Mouse (Mus musculus) liver, embryonic 16.5 days (tissue): Measurements from ENCODE around the gene Vmn1r82. TPM values are rescaled to one million over a fixed set of nuclear protein-coding genes. Genes with fewer than 3 reads are reported as not detected.

ENCODE experiments used
- ATAC-seq: fragments of 200-750 bp; cut with Nextera tagmentation; 2 replicates; pipeline ENCODE4 v1.8.0; 2017; ENCODE audit warnings: low read depth, mild to moderate bottlenecking, moderate number of reproducible peaks, moderate library complexity
- H3K27ac ChIP-seq: fragments of 300-500 bp; sonication (generic); 2 replicates; pipeline ENCODE4 v1.5.1; 2014; ENCODE audit warnings: mild to moderate bottlenecking, low read length
- H3K27me3 ChIP-seq: fragments of 300-500 bp; sonication (generic); 2 replicates; pipeline ENCODE4 v1.6.1; 2014; ENCODE audit warnings: low read depth, low read length, mixed read lengths; ENCODE audit not compliant: control insufficient read depth, insufficient read depth
- H3K36me3 ChIP-seq: fragments of 300-500 bp; sonication (generic); 2 replicates; pipeline ENCODE4 v1.6.1; 2014; ENCODE audit warnings: mild to moderate bottlenecking; ENCODE audit not compliant: control insufficient read depth, insufficient read depth
- H3K4me1 ChIP-seq: fragments of 300-500 bp; sonication (generic); 2 replicates; pipeline ENCODE4 v1.6.1; 2014; ENCODE audit warnings: low read depth, low read length, mixed read lengths; ENCODE audit not compliant: control insufficient read depth
- H3K4me2 ChIP-seq: fragments of 300-500 bp; sonication (generic); 2 replicates; pipeline ENCODE4 v1.6.1; 2014; ENCODE audit warnings: low read depth, low read length, mixed read lengths
- H3K4me3 ChIP-seq: fragments of 300-500 bp; sonication (generic); 2 replicates; pipeline ENCODE4 v1.5.1; 2014; ENCODE audit warnings: low read depth, mild to moderate bottlenecking, low read length
- H3K9ac ChIP-seq: fragments of 300-500 bp; sonication (generic); 2 replicates; pipeline ENCODE4 v1.6.1; 2014; ENCODE audit warnings: low read depth, low read length
- H3K9me3 ChIP-seq: fragments of 300-500 bp; sonication (generic); replicated peaks from 2 replicates; pipeline ENCODE4 v1.6.1; 2016; ENCODE audit warnings: low read length; ENCODE audit not compliant: control insufficient read depth
- WGBS: fragments of 180-500 bp; shearing (Covaris S2); extraction: QIAGEN DNeasy Blood & Tissue Kit; methylation state at CpG from one replicate; pipeline ENCODE4 v1.1.7; 2014; ENCODE audit not compliant: insufficient replicate concordance; 5-methylcytosine and 5-hydroxymethylcytosine counted together
- polyA plus RNA-seq: library from polyadenylated mRNA; unstranded; fragments of >200 nt; fragmentation: Nextera tagmentation; extraction: Ambion mirVana; gene quantifications from 2 replicates; pipeline ENCODE4 v1.2.1, GENCODE M21; 2015

Gene Vmn1r82
- polyA plus RNA-seq, result not detected in 2 replicates

DNA sequence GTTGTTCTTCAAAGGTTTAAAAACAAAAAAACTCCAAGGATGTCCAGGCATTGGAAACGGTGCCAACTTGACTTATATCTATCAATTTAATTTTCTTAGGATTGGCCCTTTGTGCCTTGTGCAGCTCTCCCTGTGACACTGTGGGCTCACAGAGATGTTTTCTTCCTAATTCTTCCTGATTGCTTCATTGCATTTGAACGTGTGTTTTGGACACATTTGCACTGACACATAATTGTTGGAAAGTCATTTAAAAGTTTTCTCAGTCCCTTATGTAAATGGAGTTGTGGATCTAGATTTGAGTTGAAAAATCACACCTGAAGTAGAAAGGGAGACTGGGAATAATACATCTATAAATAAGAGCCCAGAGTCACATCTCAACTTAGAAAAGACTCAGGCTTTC, at the start of gene Vmn1r82:
Vmn1r82 (plus strand) TSS at position 301 of the 400 bp plus-strand sequence.
- H3K27ac ChIP-seq, result no peak within 1 kb of the TSS
- no peaks in the 10 kb centered on the region for H3K27me3 ChIP-seq
- H3K9me3 ChIP-seq, result no peaks in the 10 kb centered on the region
- no peak within 1 kb of the TSS for H3K4me2 ChIP-seq
- no peaks in the 10 kb centered on the region for H3K4me1 ChIP-seq
- ATAC-seq, result no peak
- no peak within 1 kb of the TSS for H3K4me3 ChIP-seq
- 35% methylated on average over 2 of the region's 2 CpGs for WGBS
- no peaks in the 10 kb centered on the region for H3K36me3 ChIP-seq
- no peak within 1 kb of the TSS for H3K9ac ChIP-seq

DNA sequence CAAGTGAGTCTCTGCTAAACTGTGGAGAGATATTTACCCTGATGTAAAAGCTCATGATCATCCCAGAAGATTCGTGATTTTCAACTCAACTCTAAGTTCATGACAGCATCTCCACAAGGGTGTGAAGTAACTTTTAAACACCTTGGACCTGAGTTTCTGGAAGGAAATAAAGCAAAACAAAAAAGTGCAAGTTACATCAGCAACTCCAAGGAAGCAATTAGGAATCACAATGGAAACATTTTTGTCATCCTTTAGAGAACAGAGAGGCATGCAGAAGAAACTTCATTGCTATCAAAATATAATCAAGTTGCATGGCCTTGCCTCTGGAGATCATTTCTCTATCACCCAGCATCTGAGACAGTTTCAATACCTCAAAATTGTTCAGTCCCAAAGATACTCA, 32.1 kb upstream of the Vmn1r82 start, which contains the start of gene Vmn1r81:
Vmn1r81 (minus strand) TSS at position 101 of the 400 bp plus-strand sequence.
- Histone ChIP-seq H3K9ac (no peak within 1 kb of the TSS), H3K27ac (no peak within 1 kb of the TSS)
- 33% methylated on average over 1 of the region's 1 CpGs for WGBS

DNA sequence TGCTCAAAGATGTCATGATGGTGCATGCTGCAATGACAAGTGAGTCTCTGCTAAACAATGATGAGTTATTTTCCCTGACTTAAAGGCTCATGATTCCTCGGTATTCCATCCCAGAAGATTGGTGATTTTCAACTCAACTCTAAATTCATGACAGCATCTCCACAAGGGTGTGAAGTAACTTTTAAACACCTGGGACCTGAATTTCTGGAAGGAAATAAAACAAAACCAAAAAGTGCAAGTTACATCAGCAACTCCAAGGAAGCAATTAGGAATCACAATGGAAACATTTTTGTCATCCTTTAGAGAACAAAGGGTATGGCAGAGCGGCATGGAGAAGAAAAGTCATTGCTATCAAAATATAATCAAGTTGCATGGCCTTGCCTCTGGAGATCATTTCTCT, 29.2 kb downstream of the Vmn1r82 start, which contains the start of gene Vmn1r83:
Vmn1r83 (minus strand) TSS at position 101 of the 400 bp plus-strand sequence.
- Histone ChIP-seq H3K9me3 (no peaks in the 10 kb centered on the region), H3K36me3 (no peaks in the 10 kb centered on the region), H3K9ac (no peak within 1 kb of the TSS), H3K27me3 (no peaks in the 10 kb centered on the region), H3K4me3 (no peak within 1 kb of the TSS), H3K4me2 (no peak within 1 kb of the TSS), H3K27ac (no peak within 1 kb of the TSS), H3K4me1 (no peaks in the 10 kb centered on the region)
- 58% methylated on average over 2 of the region's 2 CpGs for WGBS
- ATAC-seq, result no peak

More for the DNA sequence above, 32.1 kb upstream of the Vmn1r82 start, which contains the start of gene Vmn1r81:
- Histone ChIP-seq H3K4me3 (no peak within 1 kb of the TSS), H3K9me3 (no peaks in the 10 kb centered on the region), H3K4me2 (no peak within 1 kb of the TSS), H3K27me3 (no peaks in the 10 kb centered on the region), H3K4me1 (no peaks in the 10 kb centered on the region), H3K36me3 (no peaks in the 10 kb centered on the region)
- no peak for ATAC-seq

Other genes starting within 250 kb of the Vmn1r82 start
- gene Vmn1r78, start 150.2 kb upstream of the Vmn1r82 start, polyA plus RNA-seq, result not detected in 2 replicates
- gene Vmn1r79, start 129.2 kb upstream of the Vmn1r82 start, polyA plus RNA-seq, result not detected in 2 replicates
- gene Vmn1r80, start 111.1 kb upstream of the Vmn1r82 start, polyA plus RNA-seq, result not detected in 2 replicates
- gene Vmn1r81, start 32.2 kb upstream of the Vmn1r82 start, polyA plus RNA-seq, result not detected in 2 replicates
- not detected in 2 replicates for gene Vmn1r83, start 29.1 kb downstream of the Vmn1r82 start, polyA plus RNA-seq
- not detected in 2 replicates for gene Vmn1r84, start 68.8 kb downstream of the Vmn1r82 start, polyA plus RNA-seq
- 0.54 and 0.72 TPM in 2 replicates for gene Zfp551, start 122.3 kb downstream of the Vmn1r82 start, polyA plus RNA-seq
- 3.1 and 3.2 TPM in 2 replicates for gene Zfp606, start 177.9 kb downstream of the Vmn1r82 start, polyA plus RNA-seq
- not detected in 2 replicates for gene 2900092C05Rik, start 212.1 kb downstream of the Vmn1r82 start, polyA plus RNA-seq